Mouse (Mus musculus) lung, adult 2 months (tissue): ENCODE results near the gene Tcea2.

Experiments
- CTCF ChIP-seq: fragments of 200-500 bp; IDR thresholded peaks from 2 replicates; pipeline ENCODE4 v1.5.1; 2011; ENCODE audit warnings: mild to moderate bottlenecking, low read length, control low read depth; ENCODE audit not compliant: insufficient read depth
- POLR2A ChIP-seq: fragments of 200-500 bp; IDR thresholded peaks from 2 replicates; pipeline ENCODE4 v1.6.1; 2011; ENCODE audit warnings: low read depth, mild to moderate bottlenecking, control low read depth, low read length, borderline replicate concordance; ENCODE audit errors: extremely low read depth

- no peak for TF ChIP-seq CTCF
- TF ChIP-seq POLR2A = no peak
Measured at GRCm38 (mm10) chr2:181691083-181691482, 11.0 kb downstream of the Tcea2 start.
